7 mouse cellular contexts compared by ENCODE assay signal in genomic region chr16:3114473-3115335, GRCm38 (mm10).
A peak's percentile ranks its signal among the peaks of the same experiment; 100 is the strongest.
DNase-seq lines count a peak whose midpoint lies in the region; ATAC-seq and TF ChIP-seq lines count a peak whose summit lies in the region.
"Not testable (repeated sequence)": the region's sequence is repeated elsewhere in the genome, so short reads cannot be mapped to it uniquely, and the experiment has no call there.

No protein-coding gene starts in this region.

- H3K4me3 ChIP-seq in forebrain, postnatal 0 days (ENCODE audit: low read depth, low read length); kidney, postnatal 0 days (replicated peaks; ENCODE audit: low read depth, low read length); limb, embryonic 14.5 days (replicated peaks; ENCODE audit: low read length); midbrain, embryonic 13.5 days (replicated peaks): not testable (repeated sequence)

- not testable (repeated sequence) for H3K4me1 ChIP-seq in forebrain, postnatal 0 days (ENCODE audit: insufficient read depth); kidney, postnatal 0 days (replicated peaks; ENCODE audit: insufficient read depth, low read length); limb, embryonic 14.5 days (ENCODE audit: control insufficient read depth, insufficient read depth, low read length); midbrain, embryonic 13.5 days (replicated peaks)

- ATAC-seq in forebrain, postnatal 0 days, result peak; percentile 77; the same call in 1 of the 2 replicates
- ATAC-seq in kidney, postnatal 0 days (replicated peaks; ENCODE audit: low FRiP score, low read depth), result peak; percentile 96
- ATAC-seq in limb, embryonic 14.5 days (ENCODE audit: low FRiP score, low read depth), result peak; percentile 90
- peak; percentile 95 for ATAC-seq in midbrain, embryonic 13.5 days

- 63% methylated on average over 2 of the region's 3 CpGs for WGBS in forebrain, postnatal 0 days
- 63% methylated on average over 2 of the region's 3 CpGs for WGBS in kidney, postnatal 0 days
- WGBS in limb, embryonic 14.5 days, result 56% methylated on average over 2 of the region's 3 CpGs
- 52% methylated on average over 3 of the region's 3 CpGs for WGBS in midbrain, embryonic 13.5 days

- intact Hi-C loops in heart, postnatal 10 days (cut with DNase I), result not testable (repeated sequence)

- H3K36me3 ChIP-seq in forebrain, postnatal 0 days (ENCODE audit: insufficient read depth); kidney, postnatal 0 days (ENCODE audit: insufficient read depth, low read length); limb, embryonic 14.5 days (ENCODE audit: control insufficient read depth, insufficient read depth, low read length); midbrain, embryonic 13.5 days: not testable (repeated sequence)

- H3K9ac ChIP-seq in forebrain, postnatal 0 days; kidney, postnatal 0 days (ENCODE audit: low read depth, low read length); limb, embryonic 14.5 days (ENCODE audit: low read depth, low read length, severe bottlenecking); midbrain, embryonic 13.5 days (replicated peaks): not testable (repeated sequence)

- H3K9me3 ChIP-seq in forebrain, postnatal 0 days (ENCODE audit: low read length); kidney, postnatal 0 days (replicated peaks; ENCODE audit: low read length); limb, embryonic 14.5 days (ENCODE audit: control insufficient read depth, low read length); midbrain, embryonic 13.5 days: not testable (repeated sequence)

- peak; percentile 43 for DNase-seq in c-Kit-positive CD71-positive TER-119-positive erythroid progenitor cells, embryonic 14.5 days (ENCODE audit: low spot score)
- DNase-seq in forebrain, postnatal 0 days; limb, embryonic 14.5 days (ENCODE audit: low spot score): not testable (repeated sequence)
- DNase-seq in heart, postnatal 10 days, result peak; percentile 37 to 45
- peak; percentile 19 for DNase-seq in kidney, postnatal 0 days (ENCODE audit: low spot score)
- peak; percentile 67 to 76 for DNase-seq in spleen, postnatal 10 days (ENCODE audit: low spot score in 2 of 2)

- H3K27me3 ChIP-seq in forebrain, postnatal 0 days (ENCODE audit: insufficient read depth, low read length); kidney, postnatal 0 days (ENCODE audit: insufficient read depth, low read length); limb, embryonic 14.5 days (ENCODE audit: control insufficient read depth, insufficient read depth, low read length); midbrain, embryonic 13.5 days: not testable (repeated sequence)

- not testable (repeated sequence) for H3K4me2 ChIP-seq in forebrain, postnatal 0 days (ENCODE audit: low read depth); kidney, postnatal 0 days (ENCODE audit: low read length); limb, embryonic 14.5 days (replicated peaks; ENCODE audit: low read depth, low read length, severe bottlenecking); midbrain, embryonic 13.5 days (replicated peaks)

- H3K27ac ChIP-seq in forebrain, postnatal 0 days (ENCODE audit: low read depth, low read length); kidney, postnatal 0 days; limb, embryonic 14.5 days (replicated peaks; ENCODE audit: low read depth, low read length); midbrain, embryonic 13.5 days: not testable (repeated sequence)

- TF ChIP-seq POLR2A in limb, embryonic 14.5 days (IDR thresholded peaks at IDR 0.05; ENCODE audit: borderline replicate concordance, extremely low read depth, insufficient read depth, insufficient read length), result not testable (repeated sequence)

- not testable (repeated sequence) for TF ChIP-seq CTCF in forebrain, postnatal 0 days (IDR thresholded peaks at IDR 0.05; ENCODE audit: low read depth); kidney, postnatal 0 days (IDR thresholded peaks at IDR 0.05; ENCODE audit: low read depth)
